Mouse (Mus musculus): ENCODE measurements around the gene Ptpn18. TPM values are rescaled to one million over a fixed set of nuclear protein-coding genes. Genes with fewer than 3 reads are reported as not detected.

Ptpn18 gene
- polyA plus RNA-seq (2015; fragmentation: Nextera tagmentation; extraction: Ambion mirVana) = 15.4 and 18.9 TPM in 2 replicates

DNA sequence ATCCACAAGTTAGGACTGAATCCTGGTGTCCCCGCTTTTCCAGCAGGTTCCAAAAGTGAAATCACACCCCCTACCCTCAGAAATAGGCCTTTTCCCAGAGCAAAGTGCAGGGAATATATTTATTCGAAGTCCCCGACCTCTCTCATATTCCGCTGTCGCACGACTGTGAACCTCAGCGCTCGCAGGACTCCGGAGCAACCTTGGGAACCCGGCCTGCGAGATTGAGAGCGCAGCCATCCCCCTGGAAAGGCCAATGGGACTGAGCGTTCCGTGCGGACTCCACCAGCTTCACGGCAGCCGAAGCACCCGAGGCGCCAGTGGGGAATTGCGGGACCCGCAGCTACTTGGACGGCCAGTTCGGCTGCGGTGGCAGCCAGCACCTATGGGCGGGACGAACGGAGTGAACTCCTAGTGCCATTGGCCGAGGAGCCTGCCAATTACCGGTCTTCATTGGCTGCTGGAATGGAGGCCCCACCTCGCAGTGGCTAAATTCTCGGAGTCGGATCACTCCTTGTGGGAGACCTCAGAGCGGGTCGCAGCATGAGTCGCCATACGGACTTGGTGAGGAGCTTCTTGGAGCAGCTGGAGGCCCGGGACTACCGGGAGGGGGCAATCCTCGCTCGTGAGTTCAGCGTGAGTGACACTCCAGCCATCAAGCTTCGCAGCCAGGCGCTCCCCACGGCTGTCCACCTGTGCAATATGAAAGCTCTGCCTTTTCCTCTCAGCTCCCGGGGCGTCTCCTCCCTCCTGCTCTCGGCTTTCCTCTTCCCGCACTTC lies at the start of gene Ptpn18:
Ptpn18 (plus strand) TSS at position 479 of the 777 bp plus-strand sequence.

DNA sequence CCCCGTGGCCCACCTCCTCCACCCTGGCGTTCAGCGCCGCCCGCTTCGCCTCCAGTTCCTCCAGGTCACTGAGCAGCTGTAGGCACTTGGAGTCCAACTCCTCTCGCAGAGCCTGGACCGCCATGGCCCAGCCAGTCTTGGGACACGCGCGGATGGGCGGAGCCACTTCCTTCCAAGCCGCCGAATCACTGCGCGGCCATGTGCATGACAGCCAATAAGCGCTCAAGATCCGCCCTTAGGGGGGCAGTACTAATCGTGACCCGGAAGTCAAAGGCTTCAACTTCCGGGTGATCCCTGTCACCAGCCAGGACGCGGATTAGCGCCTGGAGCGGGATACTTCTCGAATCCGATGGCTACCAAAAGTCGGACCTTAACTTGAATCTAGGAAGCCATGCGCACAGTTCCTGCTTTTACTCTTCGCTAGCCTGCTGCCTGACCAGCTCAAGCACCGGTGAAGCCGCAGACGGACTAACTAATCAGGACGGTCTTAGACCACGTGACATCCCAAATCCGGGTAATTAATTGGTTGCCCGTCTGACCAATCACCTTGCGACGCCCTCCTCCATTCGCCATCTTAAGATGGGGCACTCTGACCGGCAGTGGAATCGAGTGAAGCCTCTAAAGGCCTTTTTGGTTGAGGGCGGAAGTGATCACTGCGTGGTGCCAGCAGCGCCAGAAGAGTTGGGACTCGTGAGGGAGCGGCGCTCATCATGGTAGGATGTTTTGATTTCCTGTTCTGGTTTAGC lies 20.2 kb upstream of the Ptpn18 start, which contains the start of the genes Ccdc115 and Imp4:
Ccdc115 (minus strand) TSS at position 458 of the 746 bp plus-strand sequence.
Imp4 (plus strand) TSS at position 637 of the 746 bp plus-strand sequence.

Small RNA genes lying within 50 kb of the gene (microRNA-seq; reads per million reads assigned to microRNA genes)
- 2.2 reads per million for gene Mir5103

Other genes with a start within 250 kb of the Ptpn18 start
- 36.9 and 37.6 TPM in 2 replicates for gene Ccdc115, start 20.1 kb upstream of the Ptpn18 start, polyA plus RNA-seq (2015; fragmentation: Nextera tagmentation; extraction: Ambion mirVana)
- 41.1 and 44.7 TPM in 2 replicates for gene Imp4, start 19.9 kb upstream of the Ptpn18 start, polyA plus RNA-seq (2015; fragmentation: Nextera tagmentation; extraction: Ambion mirVana)
- gene Prss39, start 38.6 kb downstream of the Ptpn18 start, polyA plus RNA-seq (2015; fragmentation: Nextera tagmentation; extraction: Ambion mirVana) = not detected in 2 replicates
- 0.54 and 0.65 TPM in 2 replicates for gene Cfc1, start 75.9 kb downstream of the Ptpn18 start, polyA plus RNA-seq (2015; fragmentation: Nextera tagmentation; extraction: Ambion mirVana)
- not detected in 2 replicates for gene Prss40, start 101.2 kb downstream of the Ptpn18 start, polyA plus RNA-seq (2015; fragmentation: Nextera tagmentation; extraction: Ambion mirVana)
- gene Amer3, start 119.9 kb downstream of the Ptpn18 start, polyA plus RNA-seq (2015; fragmentation: Nextera tagmentation; extraction: Ambion mirVana) = not detected in 2 replicates

All from urinary bladder, postnatal 0 days (tissue).